Mouse (Mus musculus) thymus, postnatal 25 days (tissue): ENCODE measurements around the gene Gh.

ENCODE experiments used
- DNase-seq: peaks from one replicate; pipeline ENCODE4 v3.0.0; 2022

Gene Gh

DNA sequence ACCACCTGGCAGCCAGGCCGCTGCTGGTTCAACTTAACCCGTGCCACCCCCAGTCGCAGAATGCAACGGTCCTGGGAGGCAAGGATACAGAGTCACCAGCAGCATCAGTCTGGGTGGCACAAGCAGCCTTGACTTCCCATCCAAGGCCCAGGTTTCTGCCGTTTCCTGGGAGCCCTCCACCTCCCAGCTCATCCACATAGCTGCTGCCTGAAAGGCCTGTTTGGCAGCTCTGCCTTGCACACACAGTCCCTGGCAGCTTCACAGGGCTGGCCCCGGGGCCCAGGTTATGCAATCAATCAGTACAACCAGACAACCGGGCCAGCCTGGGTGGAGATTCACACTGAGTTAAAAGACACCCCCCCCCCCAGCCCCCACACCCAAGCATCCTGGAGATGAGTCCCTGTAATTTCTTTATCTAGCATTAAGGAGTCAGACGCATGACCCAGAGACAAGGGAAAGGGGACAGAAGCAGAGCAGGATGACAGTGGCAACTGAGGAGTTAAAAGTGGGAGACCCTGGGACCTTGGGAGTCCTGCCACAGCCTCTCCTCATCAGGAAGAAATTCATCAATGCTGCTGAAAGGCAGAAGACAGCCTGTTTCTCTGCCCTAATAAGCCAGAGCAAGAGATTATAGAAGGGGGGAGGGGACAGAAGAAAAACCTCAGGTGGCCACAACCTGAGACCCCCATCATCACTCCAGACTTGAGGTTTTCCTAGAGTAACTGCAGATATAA lies 33.2 kb downstream of the Gh start:
- DNase-seq = no peak

DNA sequence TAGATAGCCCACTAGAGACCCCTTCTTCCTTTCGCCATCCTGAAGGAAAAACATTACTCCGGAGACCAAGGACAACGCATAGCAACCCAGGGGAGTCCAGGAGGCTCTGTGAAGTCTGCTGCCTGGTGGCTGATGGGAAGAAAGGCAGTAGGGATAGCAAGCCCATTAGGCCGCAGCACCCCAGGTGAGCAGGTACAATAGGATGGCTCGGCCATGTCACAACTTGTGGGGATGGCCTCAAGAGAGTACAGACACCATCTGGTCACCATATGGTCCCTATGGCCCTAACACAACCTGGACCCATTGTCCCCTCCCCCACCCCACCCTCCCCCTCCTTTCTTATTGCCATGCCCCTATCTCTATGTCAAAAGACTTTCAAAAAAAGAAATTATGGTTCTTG lies 33.8 kb downstream of the Gh start:
- DNase-seq = no peak

DNA sequence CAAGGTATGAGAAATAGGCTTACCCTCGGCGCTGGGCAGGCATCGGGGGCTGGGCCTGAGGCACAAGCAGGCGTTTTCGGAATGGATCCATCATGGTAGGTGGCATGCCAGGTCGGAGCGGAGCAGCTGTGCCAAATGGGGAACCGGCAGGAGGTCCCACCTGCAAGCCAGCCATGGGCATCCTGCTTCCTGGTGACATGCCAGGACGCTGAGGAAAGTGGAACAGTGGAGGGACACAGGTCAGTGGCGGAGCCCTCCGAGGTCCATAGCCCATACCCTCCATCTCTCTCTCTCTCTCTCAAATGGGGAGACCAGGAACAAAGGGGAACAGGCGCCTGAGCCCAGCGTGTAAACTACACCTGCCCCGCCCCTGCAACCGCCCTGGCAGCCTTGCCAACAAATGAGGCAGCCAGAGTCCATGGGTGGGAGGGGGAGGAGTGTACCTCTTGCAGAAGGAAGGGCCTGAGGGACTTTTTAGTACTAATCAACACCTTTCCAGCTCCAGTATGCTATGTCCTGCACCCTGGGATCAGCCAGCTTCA lies 34.3 kb downstream of the Gh start:
- DNase-seq = no peak

DNA sequence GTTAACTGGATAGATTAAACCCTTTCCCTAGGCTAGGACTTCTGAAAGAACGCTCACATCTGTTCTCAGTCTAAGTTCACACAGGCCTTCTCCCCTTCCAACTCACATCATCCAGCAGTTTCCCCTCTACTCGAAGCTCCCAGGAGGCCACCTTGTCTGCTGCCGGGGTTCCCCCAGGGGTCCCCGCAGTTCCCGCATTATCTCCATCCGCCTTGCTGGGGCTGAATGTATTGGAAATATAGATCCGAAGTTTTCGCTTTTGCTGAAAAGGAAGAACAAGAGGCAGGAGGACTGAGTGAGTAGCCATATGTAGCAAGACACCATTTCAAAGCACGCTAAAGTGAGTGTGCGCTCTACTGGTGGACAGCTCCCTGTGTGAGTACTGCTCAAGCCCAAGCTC lies 35.2 kb downstream of the Gh start:
- DNase-seq = no peak

DNA sequence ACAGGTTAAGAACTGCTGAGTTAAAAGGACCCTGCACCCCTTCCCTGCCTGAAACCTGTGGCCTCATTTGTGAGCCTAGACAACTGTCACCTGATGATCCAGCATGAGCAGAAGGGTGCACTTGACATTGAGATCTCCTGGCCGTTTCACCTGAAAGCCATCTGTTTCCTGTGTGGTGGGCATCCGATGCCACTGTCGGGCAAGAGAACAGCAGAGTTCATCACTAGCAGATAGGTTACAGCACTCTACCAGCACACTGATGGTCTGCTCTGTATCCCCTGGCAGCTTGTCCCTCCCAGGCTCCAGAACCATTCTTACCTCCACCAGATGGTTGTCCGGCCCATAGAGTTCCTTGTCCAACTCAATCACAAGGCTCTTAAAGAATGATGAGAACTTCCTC lies 36.1 kb downstream of the Gh start:
- no peak for DNase-seq

DNA sequence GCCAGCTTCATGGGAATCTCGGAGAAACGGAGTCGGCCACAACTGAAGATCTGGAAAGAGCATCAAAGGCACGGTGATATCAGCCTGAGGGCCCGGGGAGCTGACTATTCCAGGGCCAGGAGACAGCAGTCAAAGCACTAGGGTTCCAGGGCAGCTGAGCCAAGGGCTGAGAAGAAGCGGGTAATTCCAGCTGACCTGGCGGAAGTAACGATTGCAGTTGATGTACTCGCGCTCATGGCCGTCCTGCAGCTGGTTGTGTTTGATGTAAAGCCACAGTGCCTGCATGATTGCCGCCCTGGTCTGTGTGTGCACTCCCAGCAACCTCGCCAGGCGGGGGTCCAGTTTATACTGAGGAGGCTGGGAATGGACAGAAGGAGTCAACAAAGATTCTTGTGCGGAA lies 36.7 kb downstream of the Gh start:
- DNase-seq = no peak

DNA sequence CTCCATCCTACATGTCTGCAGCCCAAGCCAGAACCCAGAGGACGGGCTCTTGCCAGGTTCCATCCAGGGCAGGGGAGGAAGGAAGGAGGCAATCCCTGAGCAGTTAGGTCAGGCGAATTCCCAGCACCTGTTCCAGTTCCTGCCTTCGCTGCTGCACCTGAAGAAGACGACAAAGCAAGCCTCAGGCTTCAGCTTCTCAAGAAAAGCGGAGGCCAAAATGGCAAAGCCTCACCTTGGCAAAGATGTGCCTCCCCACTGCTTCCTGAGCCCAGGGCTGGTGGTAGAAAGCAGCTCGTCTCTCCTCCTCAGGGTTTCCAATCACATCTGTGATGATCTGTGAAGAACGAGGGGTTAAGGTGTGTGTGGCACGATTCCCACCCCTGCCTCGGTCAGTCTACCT lies 37.7 kb downstream of the Gh start:
- DNase-seq = no peak

DNA sequence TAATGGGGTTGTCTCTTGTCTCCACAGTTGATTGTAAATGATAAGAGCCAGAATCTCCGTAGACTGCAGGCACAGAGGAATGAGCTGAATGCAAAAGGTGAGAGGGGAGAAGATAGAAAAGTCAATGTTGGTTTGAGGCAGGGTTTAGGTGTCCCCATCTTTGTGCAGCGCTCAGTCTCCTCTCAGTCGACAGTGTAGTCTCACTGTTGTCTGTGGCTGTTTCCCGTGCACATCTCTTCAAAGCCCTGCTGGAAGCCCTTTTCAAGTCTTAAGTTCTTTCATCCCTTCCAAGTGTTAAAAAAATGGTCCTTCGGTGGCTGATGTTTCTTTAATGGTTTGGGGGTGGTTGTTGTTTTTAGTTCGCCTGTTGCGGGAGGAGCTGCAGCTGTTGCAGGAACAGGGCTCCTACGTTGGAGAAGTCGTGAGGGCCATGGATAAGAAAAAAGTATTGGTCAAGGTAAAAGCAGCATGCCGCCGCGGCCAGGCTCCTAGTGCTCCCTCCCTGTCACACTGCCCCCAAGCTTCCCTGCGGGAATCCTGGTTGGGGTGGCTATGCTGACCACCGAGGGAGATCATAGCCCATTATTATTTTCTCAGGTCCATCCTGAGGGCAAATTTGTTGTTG lies 40.7 kb downstream of the Gh start:
- no peak for DNase-seq

DNA sequence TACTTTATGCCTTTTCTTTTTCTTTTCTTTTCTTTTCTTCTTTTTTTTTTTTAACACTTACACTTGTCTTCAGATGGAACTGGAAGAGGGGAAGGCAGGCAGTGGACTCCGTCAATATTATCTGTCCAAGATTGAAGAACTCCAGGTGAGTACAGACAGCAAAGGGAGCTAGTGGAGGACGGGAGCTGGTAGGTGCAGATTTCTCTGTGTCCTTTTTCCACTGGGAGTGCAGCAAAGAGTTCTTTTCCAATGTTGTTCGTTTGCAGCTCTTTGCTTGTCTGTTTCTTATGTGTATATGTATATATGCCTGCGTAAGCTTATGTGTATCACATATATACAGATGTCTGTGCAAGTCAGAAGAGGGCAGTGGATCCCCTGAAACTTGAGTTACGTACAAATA lies 44.9 kb downstream of the Gh start:
- DNase-seq = peak; percentile 33

DNA sequence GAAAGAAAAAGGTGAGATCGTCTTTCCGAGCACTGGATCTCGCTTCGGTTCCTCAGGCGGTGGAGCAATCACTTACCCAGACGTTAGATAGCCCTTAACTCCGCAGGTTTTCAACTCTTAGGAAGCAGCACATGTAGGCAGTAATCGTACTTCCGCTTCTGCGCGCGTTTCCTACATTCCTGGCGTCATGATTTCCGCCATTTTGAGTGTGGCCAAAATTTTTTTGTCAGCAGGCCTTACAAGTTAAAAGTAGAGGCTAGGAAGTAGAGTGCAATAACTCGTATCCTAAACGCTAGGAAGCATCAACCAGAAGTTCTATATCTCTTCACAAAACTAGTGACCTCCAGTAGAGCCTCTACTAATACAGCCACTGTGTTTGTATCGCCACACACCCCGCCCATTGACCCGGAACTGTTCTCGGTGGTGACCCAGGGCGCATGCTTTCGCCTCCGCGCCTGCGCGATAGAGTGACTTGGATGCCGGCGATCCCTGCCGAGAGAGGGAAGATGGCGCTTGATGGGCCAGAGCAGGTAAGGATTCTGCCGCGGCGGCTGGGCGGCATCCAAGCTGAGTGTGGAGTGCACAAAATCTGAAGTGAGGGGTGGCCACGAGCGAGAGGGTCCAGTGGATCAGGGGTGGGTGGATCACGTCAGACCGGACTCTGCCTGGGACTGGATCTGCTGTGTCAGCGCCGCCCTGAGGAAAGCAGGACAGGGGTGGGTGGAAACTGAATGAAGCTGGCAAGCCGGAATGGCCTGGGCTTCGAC lies 45.8 kb downstream of the Gh start, which contains the start of the genes Ftsj3 and Psmc5:
TSS of gene Ftsj3 (minus strand) at position 395 of the 767 bp plus-strand sequence.
TSS of gene Psmc5 (plus strand) at position 470 of the 767 bp plus-strand sequence.
- DNase-seq = peak; percentile 98

DNA sequence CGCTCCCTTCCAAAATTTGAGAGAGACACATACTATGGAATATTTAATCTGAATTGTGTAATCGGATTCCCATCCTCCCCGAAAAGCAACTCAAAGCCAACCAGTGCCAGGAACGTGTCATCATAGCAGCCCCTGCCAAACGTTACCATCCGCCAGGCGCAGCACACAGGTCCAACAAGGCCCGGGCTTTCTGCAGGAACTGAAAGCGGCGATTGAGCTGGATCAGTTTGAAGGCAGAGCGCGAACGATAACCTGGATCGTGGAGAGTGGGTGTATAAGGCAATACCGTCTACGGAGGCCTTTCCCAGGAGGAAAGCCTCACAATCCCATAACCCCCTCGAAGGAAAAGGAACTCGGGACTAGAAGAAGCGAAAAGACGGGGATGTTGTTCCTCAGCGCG lies 46.5 kb downstream of the Gh start:
- no peak for DNase-seq

DNA sequence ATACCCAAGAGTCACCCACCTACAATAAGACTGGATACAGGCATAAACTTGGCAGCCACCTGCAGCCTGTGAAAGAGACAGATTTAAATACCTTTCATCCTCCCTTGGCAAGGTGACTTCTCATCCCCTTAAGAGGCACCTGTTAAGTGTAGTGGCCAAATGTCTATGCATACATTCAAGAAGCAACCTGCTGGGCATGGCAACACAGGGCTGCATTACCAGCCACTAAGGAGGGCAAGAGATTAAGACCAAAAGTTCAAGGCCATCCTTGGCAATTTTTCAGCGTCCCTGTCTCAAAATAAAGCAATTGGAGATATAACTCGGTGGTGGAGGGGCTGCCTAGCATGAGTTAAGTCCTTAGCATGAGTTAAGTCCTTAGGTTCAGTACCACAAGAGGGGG lies 46.9 kb downstream of the Gh start:
- no peak for DNase-seq
